Comparison of ENCODE assay signal across 8 mouse cellular contexts in genomic region chr17:63185531-63185930, GRCm38 (mm10).
DNase-seq lines count a peak whose midpoint lies in the region; ATAC-seq lines count a peak whose summit lies in the region.

No protein-coding gene starts in this region.

- intact Hi-C loops in heart, postnatal 14 days (cut with DNase I), result no loop called here

- no peak for ATAC-seq in megakaryocyte-erythroid progenitor cell, adult 5-6 weeks (replicated peaks; ENCODE audit: low FRiP score, low TSS enrichment, poor library complexity, severe bottlenecking)

- peak; percentile 48 to 50 for DNase-seq in cerebellum, postnatal 10 days
- DNase-seq in cerebellum, adult 9-10 months, result no peak
- DNase-seq in adrenal gland, postnatal 10 days, result peak; percentile 54
- DNase-seq in heart, postnatal 14 days, result peak; percentile 22 to 26
- DNase-seq in lung, postnatal 10 days, result peak; percentile 75
- peak; percentile 19 for DNase-seq in retina, postnatal 7 days (ENCODE audit: low read depth, low spot score)
- DNase-seq in right cerebral cortex, adult 18-20 months, result no peak

Comparison
In these comparisons a context has a peak if more than half of its experiments do, and no peak if none do; other contexts are left out.
1. DNase-seq: peak in cerebellum, postnatal 10 days (2 of 2), adrenal gland, postnatal 10 days (single experiment), heart, postnatal 14 days (2 of 2), lung, postnatal 10 days (single experiment) and retina, postnatal 7 days (single experiment); none in cerebellum, adult 9-10 months (single experiment) and right cerebral cortex, adult 18-20 months (single experiment).